Mouse (Mus musculus) liver, adult 2 months (tissue): Measurements from ENCODE around the gene Slc23a2.

Experiments used
- CTCF ChIP-seq: fragments of 200-500 bp; IDR thresholded peaks from 2 replicates; pipeline ENCODE4 v1.5.1; 2011; ENCODE audit warnings: low read depth, low read length, control low read depth
- POLR2A ChIP-seq: fragments of 200-500 bp; IDR thresholded peaks from 2 replicates; pipeline ENCODE4 v1.6.1; 2011; ENCODE audit warnings: low read length, control low read depth; ENCODE audit not compliant: insufficient read depth; ENCODE audit errors: extremely low read depth

DNA sequence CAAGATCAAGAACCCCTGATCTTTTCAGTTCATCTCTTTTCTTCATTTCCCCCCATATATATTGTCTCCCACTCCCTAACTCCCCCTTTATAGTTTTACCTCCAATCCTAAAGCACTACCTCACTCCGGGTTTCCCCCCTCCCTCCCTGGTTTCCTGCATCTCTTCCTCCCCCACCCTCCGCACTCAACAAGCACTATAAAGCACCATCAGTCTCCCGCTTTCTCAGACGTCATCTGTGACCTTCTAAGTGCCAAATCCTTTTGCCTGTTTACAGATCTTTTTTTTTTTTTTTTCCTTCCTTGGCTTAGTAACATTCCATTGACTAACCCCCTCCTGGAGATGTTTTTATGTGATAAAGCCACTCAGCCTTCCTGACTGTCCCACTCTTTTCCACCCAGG, 1.6 kb upstream of the Slc23a2 start:
- no peak for TF ChIP-seq POLR2A
- TF ChIP-seq CTCF = no peak
